Mouse (Mus musculus) hindbrain, embryonic 14.5 days (tissue): ENCODE results near the gene AU022252. TPM values are rescaled to one million over a fixed set of nuclear protein-coding genes. Genes with fewer than 3 reads are reported as not detected.
"Not testable (repeated sequence)": the region's sequence is repeated elsewhere in the genome, so short reads cannot be mapped to it uniquely, and the experiment has no call there.

ENCODE experiments used
- ATAC-seq: fragments of 200-750 bp; cut with Nextera tagmentation; 2 replicates; pipeline ENCODE4 v1.8.0; 2017; ENCODE audit warnings: moderate number of reproducible peaks, mild to moderate bottlenecking, moderate TSS enrichment, moderate library complexity; ENCODE audit not compliant: low FRiP score
- DNase-seq: peaks from one replicate; pipeline ENCODE4 v3.0.0-alpha.2; 2015; ENCODE audit warnings: low spot score
- H3K27ac ChIP-seq: fragments of 300-500 bp; sonication (generic); 2 replicates; pipeline ENCODE4 v1.5.1; 2014; ENCODE audit warnings: mild to moderate bottlenecking, moderate library complexity
- H3K27me3 ChIP-seq: fragments of 300-500 bp; sonication (generic); 2 replicates; pipeline ENCODE4 v1.6.1; 2014; ENCODE audit warnings: mild to moderate bottlenecking, low read length, mixed read lengths; ENCODE audit not compliant: control insufficient read depth, insufficient read depth
- H3K36me3 ChIP-seq: fragments of 300-500 bp; sonication (generic); replicated peaks from 2 replicates; pipeline ENCODE4 v1.6.1; 2014; ENCODE audit not compliant: control insufficient read depth, insufficient read depth
- H3K4me1 ChIP-seq: fragments of 300-500 bp; sonication (generic); replicated peaks from 2 replicates; pipeline ENCODE4 v1.6.1; 2014; ENCODE audit warnings: antibody characterized with exemption, low read length, mixed read lengths; ENCODE audit not compliant: control insufficient read depth, insufficient read depth
- H3K4me2 ChIP-seq: fragments of 300-500 bp; sonication (generic); replicated peaks from 2 replicates; pipeline ENCODE4 v1.6.1; 2014; ENCODE audit warnings: mild to moderate bottlenecking, moderate library complexity
- H3K4me3 ChIP-seq: fragments of 300-500 bp; sonication (generic); replicated peaks from 2 replicates; pipeline ENCODE4 v1.5.1; 2014; ENCODE audit warnings: mild to moderate bottlenecking, low read length
- H3K9ac ChIP-seq: fragments of 300-500 bp; sonication (generic); 2 replicates; pipeline ENCODE4 v1.6.1; 2014
- H3K9me3 ChIP-seq: fragments of 300-500 bp; sonication (generic); 2 replicates; pipeline ENCODE4 v1.6.1; 2016; ENCODE audit warnings: low read length; ENCODE audit not compliant: control insufficient read depth
- WGBS: fragments of 180-500 bp; shearing (Covaris S2); extraction: QIAGEN DNeasy Blood & Tissue Kit; methylation state at CpG from one replicate; pipeline ENCODE4 v1.1.7; 2014; 5-methylcytosine and 5-hydroxymethylcytosine counted together
- polyA plus RNA-seq: library from polyadenylated mRNA; unstranded; fragments of >200 nt; fragmentation: Nextera tagmentation; extraction: Ambion mirVana; gene quantifications from 2 replicates; pipeline ENCODE4 v1.2.1, GENCODE M21; 2014

The AU022252 gene
- polyA plus RNA-seq = 26.3 and 28.2 TPM in 2 replicates

DNA sequence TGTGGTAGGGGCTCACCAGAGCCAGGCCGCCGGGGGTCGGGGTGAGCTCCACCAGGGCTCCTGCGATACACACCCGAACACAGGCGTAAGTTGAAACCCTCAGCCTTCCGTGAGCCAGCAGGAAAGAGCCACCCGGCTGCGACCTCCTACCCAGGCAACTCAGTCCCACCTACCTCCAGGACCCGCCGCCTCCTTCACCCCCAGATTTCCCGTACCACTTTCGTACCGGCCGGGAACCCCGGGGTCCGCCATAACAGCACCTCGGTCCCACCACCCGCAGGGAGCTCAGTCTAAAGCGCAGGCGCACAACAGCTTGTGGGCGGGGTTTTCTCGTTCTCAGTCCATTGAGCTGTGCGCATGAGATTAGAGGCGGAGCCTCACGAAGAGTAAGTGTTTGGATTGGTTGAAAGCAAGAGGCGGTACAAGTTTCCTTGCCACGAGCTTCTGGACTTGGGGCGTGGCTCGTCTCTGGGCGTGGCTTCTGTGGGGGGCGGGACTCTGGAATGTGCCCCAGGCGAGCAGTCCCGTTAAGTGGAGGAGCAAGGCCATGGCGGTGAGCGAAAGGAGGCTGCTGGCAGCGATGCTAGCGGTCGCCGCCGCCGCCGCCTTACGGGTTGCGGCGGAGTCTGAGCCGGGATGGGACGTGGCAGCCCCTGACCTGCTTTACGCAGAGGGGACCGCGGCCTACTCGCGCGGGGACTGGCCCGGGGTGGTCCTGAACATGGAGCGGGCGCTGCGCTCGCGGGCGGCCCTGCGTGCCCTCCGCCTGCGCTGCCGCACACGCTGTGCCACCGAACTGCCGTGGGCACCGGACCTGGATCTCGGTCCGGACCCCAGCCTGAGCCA is at the start of gene AU022252, which contains the start of gene P3h1:
AU022252 (minus strand) TSS at position 303 of the 846 bp plus-strand sequence.
P3h1 (plus strand) TSS at position 506 of the 846 bp plus-strand sequence.
- WGBS = under 1% methylated on average over 70 of the region's 71 CpGs
- Histone ChIP-seq H3K9ac (peak within 1 kb of the TSS; percentile 78), H3K4me1 (peaks cover 15% of the 10 kb centered on the region), H3K4me3 (peak within 1 kb of the TSS; percentile 70), H3K36me3 (0 out of 2 replicates have a peak, but pooled peaks cover 16% of the 10 kb centered on the region), H3K9me3 (no peaks in the 10 kb centered on the region), H3K27me3 (no peaks in the 10 kb centered on the region), H3K4me2 (peak within 1 kb of the TSS; percentile 86), H3K27ac (peak within 1 kb of the TSS; percentile 20; the same call in 1 of the 2 replicates)
- peak; percentile 99 for DNase-seq
- ATAC-seq = peak; percentile 97

DNA sequence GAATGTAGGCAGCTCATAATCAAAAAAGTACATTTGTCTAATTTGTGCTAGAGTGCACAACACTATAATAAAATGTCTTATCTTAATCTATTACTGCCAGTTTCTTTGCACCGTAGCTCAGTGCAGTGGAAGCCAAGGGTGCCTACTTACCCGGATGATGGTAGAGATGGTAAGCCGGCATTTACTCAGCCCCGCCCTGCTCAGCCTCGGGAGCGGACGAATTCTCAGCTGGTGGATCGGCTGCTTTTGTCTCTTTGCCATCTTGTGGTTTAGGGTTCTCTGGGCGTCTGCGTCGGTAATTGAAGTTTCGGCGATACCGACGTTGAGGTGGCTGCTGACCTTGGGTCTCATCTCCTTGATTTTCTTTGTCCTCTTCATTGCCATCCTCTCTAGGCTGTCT is 46.3 kb upstream of the AU022252 start:
- DNase-seq, H3K4me1 ChIP-seq, H3K27me3 ChIP-seq, H3K9ac ChIP-seq, ATAC-seq, H3K4me3 ChIP-seq, H3K9me3 ChIP-seq, H3K27ac ChIP-seq, H3K4me2 ChIP-seq: not testable (repeated sequence)
- H3K36me3 ChIP-seq = peaks cover 97% of the 10 kb centered on the region
- WGBS = 93% methylated on average over 15 of the region's 15 CpGs

DNA sequence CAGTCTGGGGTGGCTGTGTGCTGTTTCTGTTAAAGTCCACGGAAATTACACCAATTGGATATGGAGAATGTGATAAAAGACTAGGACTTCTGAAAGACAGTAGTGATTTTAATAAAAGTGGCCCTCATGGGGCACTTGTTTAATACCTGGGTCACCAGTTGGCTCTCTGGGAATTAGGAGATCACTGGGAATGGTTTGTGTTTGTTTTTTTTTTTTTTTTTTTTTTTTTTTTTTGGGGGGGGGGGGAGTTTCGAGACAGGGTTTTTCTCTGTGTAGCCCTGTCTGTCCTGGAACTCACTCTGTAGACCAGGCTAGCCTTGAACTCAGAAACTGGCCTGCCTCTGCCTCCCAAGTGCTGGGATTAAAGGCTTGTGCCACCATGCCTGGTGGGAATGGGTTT is 43.2 kb upstream of the AU022252 start:
- ATAC-seq (no peak), DNase-seq (no peak)
- WGBS = 92% methylated on average over 2 of the region's 2 CpGs
- Histone ChIP-seq H3K4me1 (no peaks in the 10 kb centered on the region), H3K27ac (no peak overlapping the region), H3K27me3 (no peaks in the 10 kb centered on the region), H3K4me2 (no peak overlapping the region), H3K4me3 (no peak overlapping the region), H3K9me3 (no peaks in the 10 kb centered on the region), H3K36me3 (peaks cover 97% of the 10 kb centered on the region), H3K9ac (no peak overlapping the region)

DNA sequence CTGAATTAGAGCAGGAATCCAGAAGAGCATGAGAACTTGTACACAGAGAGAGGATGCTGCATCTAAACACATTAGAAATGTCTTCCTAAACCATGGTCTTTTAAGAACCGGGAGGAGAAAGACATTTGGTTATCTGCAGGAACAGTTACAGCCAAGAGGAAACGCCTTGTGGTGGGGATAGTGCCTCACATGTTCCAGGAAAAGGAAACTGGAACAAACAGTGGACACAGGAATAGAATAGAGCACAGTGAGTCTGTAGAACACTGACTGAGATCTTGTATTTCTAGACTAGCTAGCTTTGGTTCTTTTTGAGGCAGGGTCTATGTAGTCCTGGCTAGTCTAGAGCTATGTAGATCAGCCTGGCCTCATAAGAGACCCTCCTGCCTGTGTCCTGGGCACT is 42.7 kb upstream of the AU022252 start:
- 83% methylated on average over 2 of the region's 2 CpGs for WGBS
- no peaks in the 10 kb centered on the region for H3K27me3 ChIP-seq
- H3K9ac ChIP-seq = no peak overlapping the region
- no peaks in the 10 kb centered on the region for H3K4me1 ChIP-seq
- H3K27ac ChIP-seq = no peak overlapping the region
- H3K36me3 ChIP-seq = peaks cover 97% of the 10 kb centered on the region
- H3K4me2 ChIP-seq = no peak overlapping the region
- no peaks in the 10 kb centered on the region for H3K9me3 ChIP-seq
- H3K4me3 ChIP-seq = no peak overlapping the region
- DNase-seq (no peak), ATAC-seq (no peak)

DNA sequence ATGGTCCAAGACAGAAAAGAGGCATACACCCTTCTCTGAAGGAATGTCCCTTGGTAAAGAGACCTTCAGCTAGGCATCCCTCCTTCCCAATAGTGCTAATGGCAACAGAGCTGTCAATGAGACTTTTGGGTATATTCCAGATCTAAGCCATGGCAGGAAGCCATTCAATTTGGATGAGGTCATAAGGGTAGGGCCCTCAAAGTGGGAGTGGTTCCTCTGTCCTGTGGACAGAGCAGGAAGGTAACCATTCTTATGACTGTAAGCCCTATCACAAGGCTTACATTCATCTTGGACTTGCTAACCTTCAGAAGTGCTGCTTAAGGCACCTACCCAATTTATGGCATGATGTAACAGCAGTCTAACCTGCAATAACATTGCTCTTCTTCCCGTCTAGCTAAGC is 42.1 kb upstream of the AU022252 start:
- Histone ChIP-seq H3K4me3 (no peak overlapping the region), H3K9ac (no peak overlapping the region), H3K27me3 (no peaks in the 10 kb centered on the region), H3K36me3 (peaks cover 97% of the 10 kb centered on the region), H3K27ac (no peak overlapping the region), H3K4me1 (no peaks in the 10 kb centered on the region), H3K4me2 (no peak overlapping the region), H3K9me3 (no peaks in the 10 kb centered on the region)
- WGBS = 88% methylated on average over 1 of the region's 1 CpGs
- DNase-seq (no peak), ATAC-seq (no peak; the same call in 1 of the 2 replicates)

DNA sequence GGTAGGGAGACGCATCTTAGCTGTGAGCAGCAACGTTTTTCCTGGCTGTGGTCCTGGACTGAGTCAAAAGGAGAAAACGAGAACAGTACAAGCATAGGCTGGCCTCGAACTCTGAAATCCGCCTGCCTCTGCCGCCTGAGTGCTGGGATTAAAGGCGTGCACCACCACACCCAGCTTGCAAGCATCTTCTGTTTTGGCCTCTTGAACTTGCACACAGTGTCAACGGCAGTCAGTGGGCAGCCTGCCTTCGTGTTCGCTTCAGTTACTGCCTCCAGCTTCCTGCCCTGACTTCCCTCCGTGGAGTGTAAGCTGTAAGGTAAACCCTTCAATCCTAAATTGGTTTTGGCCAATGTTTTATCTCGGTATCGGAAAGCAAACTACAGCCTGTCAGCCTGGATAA is 34.1 kb upstream of the AU022252 start:
- Histone ChIP-seq H3K4me3 (no peak overlapping the region), H3K4me1 (no peaks in the 10 kb centered on the region), H3K27ac (no peak overlapping the region), H3K9me3 (no peaks in the 10 kb centered on the region), H3K27me3 (no peaks in the 10 kb centered on the region), H3K36me3 (peaks cover 30% of the 10 kb centered on the region), H3K9ac (no peak overlapping the region), H3K4me2 (no peak overlapping the region)
- ATAC-seq (no peak), DNase-seq (no peak)
- WGBS = 80% methylated on average over 13 of the region's 13 CpGs

DNA sequence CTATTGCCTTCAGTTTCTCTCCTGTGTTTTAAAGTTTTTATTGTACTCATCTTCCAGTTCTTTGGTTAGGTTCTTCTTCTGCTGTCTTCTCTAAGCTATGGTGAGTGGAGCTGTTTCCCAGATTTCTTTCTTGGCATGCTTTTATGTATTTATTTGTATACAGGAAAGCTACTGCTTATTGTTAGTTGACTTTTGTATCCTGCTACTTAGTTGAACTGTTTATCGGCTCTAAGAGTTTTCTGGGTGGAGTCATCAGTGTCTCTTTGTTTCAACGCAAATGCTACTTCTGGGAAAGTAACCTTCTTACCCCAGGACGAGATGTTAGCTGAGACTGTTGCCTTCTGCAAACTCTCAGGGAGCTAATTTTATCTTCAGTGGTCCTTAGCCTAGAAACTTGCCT is 30.9 kb upstream of the AU022252 start:
- Histone ChIP-seq H3K9me3 (no peaks in the 10 kb centered on the region), H3K4me2 (no peak overlapping the region), H3K4me3 (no peak overlapping the region), H3K27ac (no peak overlapping the region), H3K9ac (no peak overlapping the region), H3K27me3 (no peaks in the 10 kb centered on the region), H3K36me3 (0 out of 2 replicates have a peak, but pooled peaks cover 6% of the 10 kb centered on the region), H3K4me1 (no peaks in the 10 kb centered on the region)
- ATAC-seq (no peak), DNase-seq (no peak)
- 75% methylated on average over 3 of the region's 3 CpGs for WGBS

DNA sequence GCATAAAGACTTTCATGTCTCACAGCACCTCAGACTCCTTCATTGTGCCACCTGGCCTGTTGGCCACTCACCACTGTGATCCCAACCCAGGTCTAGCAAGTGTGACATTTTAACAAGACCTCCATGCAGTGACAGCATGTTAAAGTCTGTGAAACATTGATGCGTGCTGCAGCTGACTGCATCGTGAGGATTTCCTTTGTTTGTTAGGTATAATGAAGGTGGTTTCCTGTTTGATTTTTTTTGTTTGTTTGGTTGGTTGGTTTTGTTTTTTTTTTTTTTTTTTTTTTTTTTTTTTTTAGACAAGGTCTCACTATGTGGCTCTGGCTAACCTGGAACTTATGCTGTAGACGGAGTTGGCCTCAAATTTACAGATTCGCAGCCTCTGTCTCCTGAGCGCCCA is 30.0 kb upstream of the AU022252 start:
- no peak overlapping the region for H3K9ac ChIP-seq
- ATAC-seq = no peak
- no peaks in the 10 kb centered on the region for H3K36me3 ChIP-seq

DNA sequence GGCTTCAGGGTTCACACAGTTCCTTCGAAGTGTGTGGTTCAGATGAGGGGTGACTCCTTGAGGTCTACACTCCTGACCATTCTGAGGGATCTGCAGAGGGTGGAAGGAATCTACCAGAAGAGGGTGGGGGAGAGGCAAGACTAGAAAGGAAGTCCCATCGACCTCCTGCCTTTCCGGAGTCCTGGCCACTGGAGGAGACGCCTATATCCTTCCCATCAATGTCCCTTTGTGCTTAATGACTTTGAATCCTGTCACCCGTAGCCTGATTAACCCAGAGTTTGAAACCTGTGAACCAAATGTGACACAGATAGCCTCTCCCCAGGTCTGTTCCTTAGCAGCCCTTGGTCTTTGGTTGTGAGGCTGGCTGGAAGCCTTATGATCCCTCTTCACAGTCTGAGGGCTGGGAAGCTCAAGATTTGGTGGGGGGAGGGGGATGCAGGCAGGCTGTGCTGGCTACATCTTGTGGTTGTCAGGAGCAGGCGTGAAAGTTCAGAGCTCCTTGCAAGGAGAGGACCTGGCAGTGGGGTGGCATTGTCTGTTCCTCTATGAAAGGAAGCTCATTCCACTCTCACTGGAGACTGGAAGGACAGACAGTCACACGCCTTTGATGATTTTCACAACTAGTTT is 28.7 kb upstream of the AU022252 start:
- no peaks in the 10 kb centered on the region for H3K36me3 ChIP-seq
- H3K4me2 ChIP-seq = no peak overlapping the region
- ATAC-seq (no peak), DNase-seq (no peak)
- no peaks in the 10 kb centered on the region for H3K9me3 ChIP-seq
- no peaks in the 10 kb centered on the region for H3K27me3 ChIP-seq
- WGBS = 69% methylated on average over 7 of the region's 7 CpGs
- no peaks in the 10 kb centered on the region for H3K4me1 ChIP-seq
- H3K27ac ChIP-seq = no peak overlapping the region
- H3K4me3 ChIP-seq = no peak overlapping the region
- no peak overlapping the region for H3K9ac ChIP-seq

More for the DNA sequence above, 30.0 kb upstream of the AU022252 start:
- H3K27ac ChIP-seq = no peak overlapping the region
- H3K4me2 ChIP-seq = no peak overlapping the region
- WGBS = 92% methylated on average over 5 of the region's 5 CpGs
- H3K4me3 ChIP-seq = no peak overlapping the region
- DNase-seq = no peak
- no peaks in the 10 kb centered on the region for H3K4me1 ChIP-seq
- H3K9me3 ChIP-seq = no peaks in the 10 kb centered on the region
- no peaks in the 10 kb centered on the region for H3K27me3 ChIP-seq
